Comparison of ENCODE assay signal across 25 mouse cellular contexts in the genomic region with DNA sequence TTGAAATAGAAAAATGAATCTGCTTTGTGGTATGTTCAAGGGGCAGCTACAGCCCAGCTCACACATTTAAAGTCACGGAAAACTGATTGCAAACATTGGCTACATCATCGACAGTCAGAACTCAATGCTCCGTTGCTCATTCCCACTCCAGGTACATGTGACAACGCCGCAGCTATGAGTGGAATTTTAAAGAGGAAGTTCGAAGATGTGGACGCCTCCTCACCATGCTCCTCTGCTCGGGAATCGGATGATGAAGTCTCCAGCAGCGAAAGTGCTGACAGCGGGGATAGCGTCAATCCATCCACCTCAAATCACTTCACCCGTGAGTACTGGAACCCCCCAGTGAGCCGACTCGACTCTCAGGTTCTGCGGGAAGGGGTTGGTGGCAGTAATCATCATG.
"Had no signal": no experiment of that assay in that cellular context is flagged by ENCODE, and none has a peak within 500 bp of the region (broad histone marks: within the 10 kb centered on the region; RNA-seq: fewer than 3 reads in every experiment).

No protein-coding gene starts in this region.

- H3K9ac ChIP-seq: forebrain, postnatal 0 days; heart, embryonic 13.5 days; heart, embryonic 15.5 days; hindbrain, embryonic 14.5 days; kidney, embryonic 15.5 days; limb, embryonic 13.5 days; limb, embryonic 15.5 days; liver, embryonic 12.5 days had no signal

- H3K36me3 ChIP-seq: heart, embryonic 10.5 days; heart, embryonic 13.5 days; heart, embryonic 15.5 days; kidney, embryonic 15.5 days; limb, embryonic 15.5 days; liver, embryonic 12.5 days had no signal

- H3K4me3 ChIP-seq: heart, embryonic 10.5 days; heart, embryonic 13.5 days; heart, embryonic 15.5 days; kidney, embryonic 15.5 days; limb, embryonic 13.5 days; limb, embryonic 15.5 days; liver, embryonic 12.5 days had no signal

- H3K4me1 ChIP-seq: heart, embryonic 10.5 days; heart, embryonic 13.5 days; heart, embryonic 15.5 days; kidney, embryonic 15.5 days; limb, embryonic 15.5 days had no signal

- H3K27ac ChIP-seq: heart, embryonic 10.5 days; heart, embryonic 13.5 days; heart, embryonic 15.5 days; hindbrain, embryonic 14.5 days; kidney, embryonic 15.5 days; kidney, postnatal 0 days; limb, embryonic 13.5 days; limb, embryonic 15.5 days; liver, embryonic 12.5 days had no signal

- DNase-seq: forebrain, postnatal 0 days; gastrocnemius, postnatal 14 days; gastrocnemius, postnatal 36 days; heart, adult 11 months; heart, postnatal 14 days; heart, postnatal 36 days; kidney, adult 11 months; kidney, adult 2 months; kidney, adult 9 months; kidney, postnatal 14 days; kidney, postnatal 36 days; layer of hippocampus, adult 9-11 months; layer of hippocampus, postnatal 36 days; left cerebral cortex, postnatal 4 days had no signal

- H3K27me3 ChIP-seq: heart, embryonic 13.5 days; heart, embryonic 15.5 days; kidney, embryonic 15.5 days; limb, embryonic 13.5 days; limb, embryonic 15.5 days; liver, embryonic 12.5 days had no signal

- H3K4me2 ChIP-seq: heart, embryonic 13.5 days; heart, embryonic 15.5 days; hindbrain, embryonic 14.5 days; kidney, embryonic 15.5 days; limb, embryonic 13.5 days; limb, embryonic 15.5 days; liver, embryonic 12.5 days had no signal

- ATAC-seq: forebrain, postnatal 0 days; hindbrain, embryonic 16.5 days; intestine, embryonic 16.5 days; liver, embryonic 12.5 days had no signal

- H3K9me3 ChIP-seq: heart, embryonic 10.5 days; heart, embryonic 13.5 days; heart, embryonic 15.5 days; kidney, embryonic 15.5 days; limb, embryonic 13.5 days; limb, embryonic 15.5 days; liver, embryonic 12.5 days had no signal
